Mouse (Mus musculus) heart, embryonic 13.5 days (tissue): ENCODE data around the gene Fam98c. TPM values are rescaled to one million over a fixed set of nuclear protein-coding genes. Genes with fewer than 3 reads are reported as not detected.
A peak's percentile ranks its signal among the peaks of the same experiment; 100 is the strongest.
"Not testable (repeated sequence)": the region's sequence is repeated elsewhere in the genome, so short reads cannot be mapped to it uniquely, and the experiment has no call there.

ENCODE experiments used
- ATAC-seq: fragments of 200-750 bp; cut with Nextera tagmentation; 2 replicates; pipeline ENCODE4 v1.8.0; 2017; ENCODE audit warnings: moderate TSS enrichment; ENCODE audit not compliant: insufficient number of reproducible peaks, low FRiP score, low TSS enrichment; ENCODE audit errors: extremely low read depth
- H3K27ac ChIP-seq: fragments of 300-500 bp; sonication (generic); replicated peaks from 2 replicates; pipeline ENCODE4 v1.5.1; 2015; ENCODE audit warnings: moderate library complexity, mild to moderate bottlenecking, inconsistent platforms
- H3K27me3 ChIP-seq: fragments of 300-500 bp; sonication (generic); replicated peaks from 2 replicates; pipeline ENCODE4 v1.6.1; 2015; ENCODE audit warnings: mild to moderate bottlenecking, inconsistent platforms
- H3K36me3 ChIP-seq: fragments of 300-500 bp; sonication (generic); 2 replicates; pipeline ENCODE4 v1.6.1; 2015; ENCODE audit warnings: mild to moderate bottlenecking, inconsistent platforms
- H3K4me1 ChIP-seq: fragments of 300-500 bp; sonication (generic); 2 replicates; pipeline ENCODE4 v1.6.1; 2015; ENCODE audit warnings: inconsistent platforms
- H3K4me2 ChIP-seq: fragments of 300-500 bp; sonication (generic); 2 replicates; pipeline ENCODE4 v1.6.1; 2015; ENCODE audit warnings: inconsistent platforms, mild to moderate bottlenecking, moderate library complexity
- H3K4me3 ChIP-seq: fragments of 300-500 bp; sonication (generic); 2 replicates; pipeline ENCODE4 v1.5.1; 2015; ENCODE audit warnings: moderate library complexity, mild to moderate bottlenecking, inconsistent platforms
- H3K9ac ChIP-seq: fragments of 300-500 bp; sonication (generic); 2 replicates; pipeline ENCODE4 v1.6.1; 2015; ENCODE audit warnings: inconsistent platforms, mild to moderate bottlenecking, moderate library complexity
- H3K9me3 ChIP-seq: fragments of 300-500 bp; sonication (generic); 2 replicates; pipeline ENCODE4 v1.6.1; 2016; ENCODE audit warnings: inconsistent platforms
- WGBS: fragments of 180-500 bp; shearing (Covaris S2); methylation state at CpG from one replicate; pipeline ENCODE4 v1.1.7; 2015; ENCODE audit warnings: mixed read lengths; 5-methylcytosine and 5-hydroxymethylcytosine counted together
- polyA plus RNA-seq: library from polyadenylated mRNA; unstranded; fragments of >200 nt; fragmentation: Nextera tagmentation; extraction: Ambion mirVana; gene quantifications from 2 replicates; pipeline ENCODE4 v1.2.1, GENCODE M21; 2015

Gene Fam98c
- polyA plus RNA-seq, 1 experiment from 2014 or later = 11.9 TPM

DNA sequence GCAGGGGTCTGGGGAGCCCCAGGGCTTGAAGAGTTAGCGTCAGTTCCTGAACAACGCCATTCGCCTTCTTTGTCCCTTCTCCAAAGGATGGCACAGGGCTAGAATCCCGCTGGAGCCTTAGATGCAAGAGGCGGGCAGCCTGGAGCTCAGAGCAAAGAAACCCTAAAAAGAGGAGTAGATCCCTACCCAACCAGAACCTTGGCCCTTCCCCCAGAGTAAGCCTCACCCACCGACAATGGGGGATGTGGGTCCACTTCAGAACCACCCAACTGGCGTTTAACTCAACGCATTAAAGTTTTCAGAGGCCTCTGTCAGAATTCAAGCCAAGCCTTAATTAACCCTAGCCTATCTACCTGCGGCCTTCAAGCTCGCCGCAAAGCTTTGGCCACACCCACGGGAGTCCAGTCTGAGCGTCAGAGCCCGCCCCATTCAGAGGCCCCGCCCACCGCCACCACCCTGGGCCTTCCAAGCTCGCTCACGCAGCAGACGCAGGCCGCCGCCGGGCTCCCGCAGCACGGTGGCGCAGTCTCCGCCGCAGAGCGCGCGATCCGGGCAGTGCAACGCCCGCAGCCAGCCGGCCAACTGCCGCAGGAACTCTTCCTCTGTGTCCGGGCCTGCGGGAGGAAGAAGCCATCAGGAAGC lies 717 bp downstream of the Fam98c start:
- peak overlapping the region; percentile 97 for H3K4me2 ChIP-seq
- H3K27me3 ChIP-seq = peaks cover 36% of the 10 kb centered on the region
- peaks cover 10% of the 10 kb centered on the region for H3K4me1 ChIP-seq
- peak overlapping the region; percentile 84 for H3K27ac ChIP-seq
- ATAC-seq = peak; percentile 77
- 0 out of 2 replicates have a peak, but pooled peaks cover 4% of the 10 kb centered on the region for H3K9me3 ChIP-seq
- peaks cover 6% of the 10 kb centered on the region for H3K36me3 ChIP-seq
- peak overlapping the region; percentile 86 for H3K4me3 ChIP-seq
- WGBS = 7% methylated on average over 37 of the region's 37 CpGs
- peak overlapping the region; percentile 89 for H3K9ac ChIP-seq

DNA sequence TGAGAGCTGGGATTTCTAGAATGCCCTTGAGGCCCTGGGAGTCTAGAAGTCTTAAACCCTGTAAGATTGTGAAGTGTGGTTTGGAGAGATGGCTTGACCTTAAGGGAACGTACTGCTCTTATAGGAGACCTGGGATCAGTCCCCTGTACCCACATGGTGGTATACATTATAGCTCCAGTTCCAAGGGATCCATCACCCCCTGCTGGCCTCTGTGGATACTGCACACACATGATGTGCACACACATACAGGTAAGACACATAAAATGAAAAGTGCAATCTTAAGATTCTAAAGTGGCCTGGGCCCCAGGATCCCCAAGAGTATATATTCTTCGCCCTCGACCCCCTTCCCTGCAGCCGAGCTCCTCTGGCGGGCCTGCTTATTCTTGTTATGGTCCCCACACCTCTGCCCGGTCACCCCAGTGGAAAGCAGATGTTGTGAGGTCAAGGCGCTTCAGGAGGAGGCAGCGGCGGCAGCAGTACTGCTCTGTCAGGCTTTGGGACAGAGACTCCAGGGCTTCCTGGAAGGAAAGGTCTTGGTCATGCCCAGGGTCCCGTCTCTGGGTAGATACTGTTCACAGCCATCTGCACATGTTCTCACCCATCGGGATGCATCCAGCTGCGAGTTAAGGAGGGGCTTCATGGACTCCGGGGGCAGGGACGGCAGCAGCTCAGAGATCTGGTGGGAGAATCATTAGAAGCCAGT lies 1.9 kb downstream of the Fam98c start:
- 88% methylated on average over 14 of the region's 14 CpGs for WGBS

DNA sequence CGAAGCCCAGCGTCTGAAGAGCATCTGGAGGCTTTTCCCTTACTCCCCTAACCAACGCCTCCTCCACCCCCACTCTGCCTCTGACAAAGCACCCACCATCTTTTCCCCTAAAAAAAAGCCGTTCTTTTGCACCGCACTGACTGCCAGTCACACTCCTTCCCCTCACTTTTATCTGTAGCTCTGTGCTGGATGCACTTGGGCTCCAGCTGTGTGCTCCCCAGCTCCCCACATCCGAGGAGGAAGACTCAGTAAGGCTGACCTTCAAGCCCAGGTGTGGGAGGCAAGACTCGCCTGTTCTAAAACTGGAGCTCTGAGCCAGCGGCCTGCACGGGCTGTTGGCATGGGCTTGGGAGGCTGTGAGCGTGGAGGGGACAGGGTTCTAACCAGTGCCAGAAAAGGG lies 4.5 kb downstream of the Fam98c start:
- no peak overlapping the region for H3K9ac ChIP-seq
- no peak overlapping the region for H3K4me3 ChIP-seq
- H3K27ac ChIP-seq = no peak overlapping the region
- H3K36me3 ChIP-seq = peaks cover 6% of the 10 kb centered on the region
- H3K27me3 ChIP-seq = peaks cover 17% of the 10 kb centered on the region
- ATAC-seq = no peak
- 0 out of 2 replicates have a peak, but pooled peaks cover 4% of the 10 kb centered on the region for H3K9me3 ChIP-seq
- H3K4me2 ChIP-seq = no peak overlapping the region
- peaks cover 9% of the 10 kb centered on the region for H3K4me1 ChIP-seq
- 55% methylated on average over 10 of the region's 10 CpGs for WGBS

More for the DNA sequence above, 1.9 kb downstream of the Fam98c start:
- Histone ChIP-seq H3K27me3 (peaks cover 34% of the 10 kb centered on the region), H3K36me3 (peaks cover 6% of the 10 kb centered on the region), H3K4me2 (no peak overlapping the region), H3K27ac (no peak overlapping the region), H3K9ac (no peak overlapping the region), H3K9me3 (0 out of 2 replicates have a peak, but pooled peaks cover 4% of the 10 kb centered on the region), H3K4me3 (no peak overlapping the region), H3K4me1 (peaks cover 10% of the 10 kb centered on the region)
- ATAC-seq = no peak

DNA sequence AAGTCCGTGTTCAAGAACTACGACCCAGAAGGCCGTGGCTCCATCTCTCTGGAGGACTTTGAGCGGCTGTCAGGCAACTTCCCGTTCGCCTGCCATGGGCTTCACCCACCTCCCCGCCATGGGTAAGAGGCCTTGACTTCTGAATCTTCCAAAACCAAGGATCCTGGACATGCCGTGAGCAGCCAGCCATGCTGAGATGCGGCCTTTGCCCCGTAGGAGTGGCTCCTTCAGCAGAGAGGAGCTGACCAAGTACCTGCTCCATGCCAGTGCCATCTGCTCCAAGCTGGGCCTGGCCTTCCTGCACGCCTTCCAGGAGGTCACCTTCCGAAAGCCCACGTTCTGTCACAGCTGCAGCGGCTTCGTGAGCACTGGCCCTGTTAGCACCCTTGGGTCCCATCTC lies 7.3 kb downstream of the Fam98c start:
- Histone ChIP-seq H3K4me2 (no peak overlapping the region), H3K4me1 (no peaks in the 10 kb centered on the region), H3K27ac (no peak overlapping the region), H3K27me3 (peaks cover 17% of the 10 kb centered on the region), H3K9ac (no peak overlapping the region), H3K36me3 (no peaks in the 10 kb centered on the region; the same call in 1 of the 2 replicates), H3K4me3 (no peak overlapping the region), H3K9me3 (no peaks in the 10 kb centered on the region)
- WGBS = 82% methylated on average over 15 of the region's 15 CpGs
- no peak for ATAC-seq

DNA sequence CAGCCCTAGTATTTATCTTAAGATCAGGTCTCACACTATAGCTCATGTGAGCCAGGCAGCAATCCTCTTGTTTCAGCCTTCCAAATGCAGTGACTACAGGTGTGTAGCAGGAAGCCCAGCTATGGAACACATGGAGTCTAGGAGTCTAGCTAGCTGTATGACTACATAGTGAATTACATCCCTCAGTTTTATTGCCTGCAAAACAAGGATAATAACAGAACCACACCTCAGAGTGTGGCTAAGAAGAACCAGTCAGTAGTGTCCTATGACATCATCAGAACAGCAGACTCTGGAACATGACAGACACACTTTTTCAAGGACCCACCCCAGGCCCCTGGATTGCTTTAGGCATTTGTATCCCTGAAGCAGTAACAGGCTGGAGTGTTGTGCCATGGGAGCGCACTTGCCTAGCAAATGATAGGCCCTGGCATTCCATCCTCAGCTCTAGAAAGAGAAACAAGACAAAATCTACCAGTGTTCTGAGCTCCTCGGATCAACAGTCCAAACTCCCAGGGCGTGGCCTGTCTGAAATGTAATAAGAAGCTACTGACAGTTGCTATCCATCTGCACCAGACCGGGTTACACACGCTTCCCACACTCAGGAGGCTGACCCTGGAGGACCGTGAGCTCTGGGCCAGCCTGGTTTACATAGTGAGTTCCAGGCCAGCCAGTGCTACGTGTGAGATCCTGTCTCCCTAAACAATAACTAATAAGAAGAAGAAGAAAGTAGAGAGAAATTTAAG lies 9.2 kb downstream of the Fam98c start:
- ATAC-seq = no peak
- Histone ChIP-seq H3K4me1 (no peaks in the 10 kb centered on the region), H3K36me3 (no peaks in the 10 kb centered on the region), H3K9ac (no peak overlapping the region), H3K9me3 (no peaks in the 10 kb centered on the region), H3K4me2 (no peak overlapping the region), H3K27me3 (peaks cover 17% of the 10 kb centered on the region), H3K27ac (no peak overlapping the region), H3K4me3 (no peak overlapping the region)
- 77% methylated on average over 7 of the region's 7 CpGs for WGBS

DNA sequence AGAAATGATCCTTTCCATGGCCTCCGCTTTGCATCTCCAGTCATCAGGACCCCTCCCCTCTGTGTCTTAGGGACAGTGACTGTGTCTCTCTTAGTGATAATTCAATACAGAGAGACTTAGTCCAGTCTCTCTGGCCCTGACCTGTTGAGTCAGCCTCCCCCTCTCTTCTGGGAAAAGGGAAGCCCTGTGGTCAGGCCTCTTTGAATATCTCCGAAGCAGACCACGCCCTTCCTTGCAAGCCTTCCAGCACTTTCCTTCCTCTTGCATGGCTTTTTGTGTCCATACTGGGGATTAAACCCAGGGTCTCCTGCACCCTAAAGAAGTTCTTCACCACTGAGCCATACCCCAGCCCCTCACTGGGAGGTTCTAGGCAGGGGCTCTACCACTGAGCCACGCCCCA lies 12.0 kb downstream of the Fam98c start:
- Histone ChIP-seq H3K4me2 (no peak overlapping the region), H3K36me3 (no peaks in the 10 kb centered on the region), H3K9ac (no peak overlapping the region), H3K27me3 (0 out of 2 replicates have a peak, but pooled peaks cover 4% of the 10 kb centered on the region), H3K9me3 (no peaks in the 10 kb centered on the region), H3K4me1 (no peaks in the 10 kb centered on the region), H3K4me3 (no peak overlapping the region), H3K27ac (no peak overlapping the region)
- 79% methylated on average over 4 of the region's 4 CpGs for WGBS
- ATAC-seq = no peak

DNA sequence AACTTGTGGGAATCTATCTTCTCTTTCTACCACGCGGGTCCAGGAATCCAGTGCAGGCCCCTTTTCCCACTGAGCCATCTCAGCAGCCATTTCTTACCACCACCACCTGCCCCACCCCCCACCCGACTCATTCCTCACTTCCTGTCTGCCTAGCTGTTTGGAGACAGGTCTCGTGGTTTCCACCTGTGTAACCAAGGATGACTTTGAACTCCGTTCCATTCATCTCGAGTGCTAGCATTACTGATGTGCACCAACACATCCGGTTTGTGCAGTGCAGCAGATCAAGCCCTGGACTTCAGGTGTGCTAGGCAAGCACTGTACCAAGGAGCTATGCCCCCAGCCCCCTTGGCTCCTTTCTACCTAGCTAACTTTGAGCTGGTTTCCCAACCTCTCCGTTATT lies 14.6 kb downstream of the Fam98c start:
- no peak overlapping the region for H3K27ac ChIP-seq
- H3K36me3 ChIP-seq = no peaks in the 10 kb centered on the region
- H3K9ac ChIP-seq = no peak overlapping the region
- peaks cover 11% of the 10 kb centered on the region for H3K27me3 ChIP-seq
- no peak overlapping the region for H3K4me3 ChIP-seq
- WGBS = 73% methylated on average over 8 of the region's 8 CpGs
- no peak for ATAC-seq
- H3K9me3 ChIP-seq = no peaks in the 10 kb centered on the region
- no peaks in the 10 kb centered on the region for H3K4me1 ChIP-seq
- H3K4me2 ChIP-seq = no peak overlapping the region

DNA sequence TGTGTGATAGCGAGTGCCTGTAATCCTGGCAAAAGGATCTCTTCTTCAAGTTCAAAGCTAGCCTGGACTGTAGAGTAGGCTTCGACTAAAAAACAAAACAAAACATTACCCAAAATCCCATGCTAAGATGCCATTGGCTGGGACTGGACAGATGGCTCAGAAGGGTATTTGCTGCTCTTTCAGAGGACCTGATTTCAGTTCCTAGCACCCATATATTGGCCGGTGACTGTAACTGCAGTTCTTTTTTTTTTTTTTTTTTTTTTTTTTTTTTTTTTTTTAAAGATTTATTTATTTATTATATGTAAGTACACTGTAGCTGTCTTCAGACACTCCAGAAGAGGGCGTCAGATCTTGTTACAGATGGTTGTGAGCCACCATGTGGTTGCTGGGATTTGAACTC lies 16.8 kb downstream of the Fam98c start:
- H3K36me3 ChIP-seq, H3K4me2 ChIP-seq, H3K9ac ChIP-seq, H3K4me3 ChIP-seq, H3K27ac ChIP-seq, ATAC-seq, H3K4me1 ChIP-seq, H3K9me3 ChIP-seq: not testable (repeated sequence)
- peaks cover 29% of the 10 kb centered on the region for H3K27me3 ChIP-seq
- WGBS = 78% methylated on average over 3 of the region's 4 CpGs

DNA sequence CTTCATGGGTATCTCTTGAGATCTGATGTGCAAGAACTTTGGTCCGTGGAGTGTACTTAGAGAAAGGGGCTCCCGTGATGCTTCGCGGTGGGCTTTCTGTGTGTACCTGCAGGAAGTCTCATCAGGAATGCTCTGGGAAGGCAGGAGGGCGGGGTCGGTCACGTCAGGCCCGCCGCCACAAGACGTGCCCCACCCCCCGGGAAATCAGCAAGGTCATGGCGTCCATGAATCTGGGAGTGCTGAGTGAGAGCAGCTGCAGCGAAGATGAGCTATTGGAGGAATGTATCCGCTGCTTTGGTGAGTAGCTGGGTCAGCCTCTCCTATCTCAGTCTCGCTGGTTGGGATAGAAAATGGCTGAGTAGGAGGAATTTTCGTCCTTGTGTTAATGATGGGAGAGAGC lies 18.6 kb downstream of the Fam98c start:
- no peak overlapping the region for H3K4me3 ChIP-seq
- H3K9me3 ChIP-seq = no peaks in the 10 kb centered on the region
- 0 out of 2 replicates have a peak overlapping the region, but pooled peaks have one; percentile 20 for H3K4me2 ChIP-seq
- no peak overlapping the region for H3K27ac ChIP-seq
- H3K27me3 ChIP-seq = peaks cover 35% of the 10 kb centered on the region
- H3K4me1 ChIP-seq = peaks cover 6% of the 10 kb centered on the region; the same call in 1 of the 2 replicates
- 28% methylated on average over 16 of the region's 16 CpGs for WGBS
- H3K36me3 ChIP-seq = no peaks in the 10 kb centered on the region
- no peak overlapping the region for H3K9ac ChIP-seq
- no peak for ATAC-seq

DNA sequence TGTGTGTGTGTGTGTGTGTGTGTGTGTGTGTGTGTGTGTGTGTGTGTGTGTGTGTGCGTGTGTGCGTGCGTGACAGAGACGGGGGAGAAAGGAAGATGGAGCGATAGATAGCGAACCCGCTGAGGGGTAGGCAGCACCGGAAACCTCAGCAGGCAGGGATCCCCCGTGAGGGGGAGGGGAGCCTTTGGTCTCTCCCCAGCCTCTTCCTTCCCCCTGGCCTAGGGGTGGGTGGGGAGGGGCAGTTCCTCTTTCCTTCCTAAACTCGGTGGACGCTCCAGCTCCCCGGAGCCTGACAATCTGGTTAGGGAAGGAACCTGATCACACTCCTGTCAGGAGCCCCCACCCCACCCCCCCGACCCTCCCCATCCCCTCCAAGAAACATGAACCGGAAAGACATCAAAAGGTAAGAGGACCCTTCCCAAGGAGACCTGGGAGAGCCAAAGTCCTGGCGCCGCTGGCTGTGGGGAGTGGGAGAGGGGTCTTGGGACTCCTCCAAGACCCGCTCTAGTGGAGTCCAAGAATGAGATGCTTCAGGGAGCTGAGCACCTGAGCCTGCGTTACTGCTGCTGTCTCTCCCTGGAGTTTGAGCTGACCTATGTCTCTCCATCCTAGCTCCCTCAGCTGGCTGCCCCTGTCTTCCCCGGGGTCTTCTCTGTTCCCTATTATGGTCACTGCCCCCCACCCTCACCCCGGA lies 21.2 kb downstream of the Fam98c start, which contains the start of gene Rasgrp4:
Gene Rasgrp4 (plus strand): TSS at position 159 of the 694 bp plus-strand sequence.
- H3K36me3 ChIP-seq = no peaks in the 10 kb centered on the region
- ATAC-seq = no peak
- 2% methylated on average over 13 of the region's 20 CpGs for WGBS
- H3K4me3 ChIP-seq = peak within 1 kb of the TSS; percentile 32
- peak within 1 kb of the TSS; percentile 58 for H3K4me2 ChIP-seq
- H3K27ac ChIP-seq = no peak within 1 kb of the TSS
- peaks cover 6% of the 10 kb centered on the region; the same call in 1 of the 2 replicates for H3K4me1 ChIP-seq
- no peaks in the 10 kb centered on the region for H3K9me3 ChIP-seq
- H3K27me3 ChIP-seq = peaks cover 35% of the 10 kb centered on the region
- peak within 1 kb of the TSS; percentile 33; the same call in 1 of the 2 replicates for H3K9ac ChIP-seq

DNA sequence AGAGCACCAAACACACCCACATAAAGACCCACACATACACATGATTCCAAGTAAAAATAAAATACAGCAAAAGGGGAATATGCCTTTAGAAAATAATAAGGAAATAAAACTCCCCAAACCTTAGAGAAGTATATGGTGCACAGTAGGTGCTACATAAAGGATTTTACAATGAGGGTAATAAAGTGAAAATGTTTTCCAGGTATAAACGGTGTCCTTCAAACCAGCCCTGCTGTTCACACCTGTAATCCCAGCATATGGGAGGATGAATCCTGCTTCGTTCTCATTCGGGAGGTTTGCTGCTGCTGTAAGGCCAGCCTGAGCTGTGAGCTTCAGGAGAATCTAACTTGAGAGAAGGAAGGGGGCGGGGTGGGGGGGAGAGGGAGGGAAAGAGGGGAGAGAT lies 21.8 kb downstream of the Fam98c start:
- no peak for ATAC-seq
- H3K27ac ChIP-seq = no peak overlapping the region
- H3K4me2 ChIP-seq = peak overlapping the region; percentile 58
- H3K9me3 ChIP-seq = no peaks in the 10 kb centered on the region
- H3K36me3 ChIP-seq = no peaks in the 10 kb centered on the region
- H3K9ac ChIP-seq = no peak overlapping the region
- peaks cover 6% of the 10 kb centered on the region; the same call in 1 of the 2 replicates for H3K4me1 ChIP-seq
- whole genome bisulfite sequencing = 10% methylated on average over 3 of the region's 4 CpGs
- peaks cover 35% of the 10 kb centered on the region for H3K27me3 ChIP-seq
- peak overlapping the region; percentile 32 for H3K4me3 ChIP-seq
